Mouse (Mus musculus): Measurements from ENCODE around the gene Hyal3. TPM values are rescaled to one million over a fixed set of nuclear protein-coding genes. Genes with fewer than 3 reads are reported as not detected.

Hyal3 gene
- total RNA-seq, 2 experiments from 2014 or later = 2.0 to 2.1 TPM

- H3K4me3 ChIP-seq = no peak overlapping the region
- peak overlapping the region; percentile 36; the same call in 1 of the 2 replicates for H3K27ac ChIP-seq
- no peak for DNase-seq (ENCODE audit: low spot score in 2 of 2)
- TF ChIP-seq CTCF (conservative IDR thresholded peaks at IDR 0.05) = no peak
These were observed 27.1 kb downstream of the Hyal3 start for GRCm38 (mm10) chr9:107607653-107608245.

GRCm38 (mm10) chr9:107608741-107609432, 28.3 kb downstream of the Hyal3 start, which contains the start of gene Sema3b:
Gene Sema3b (minus strand): TSS chr9:107609229.
- no peak within 1 kb of the TSS for H3K27ac ChIP-seq
- no peak for TF ChIP-seq CTCF (conservative IDR thresholded peaks at IDR 0.05)
- no peak for DNase-seq (ENCODE audit: low spot score in 2 of 2)
- H3K4me3 ChIP-seq = no peak within 1 kb of the TSS

- no peak for TF ChIP-seq CTCF (conservative IDR thresholded peaks at IDR 0.05)
- no peak for DNase-seq (ENCODE audit: low spot score in 2 of 2)
- no peak overlapping the region for H3K4me3 ChIP-seq
- H3K27ac ChIP-seq = no peak overlapping the region
These were observed 28.8 kb downstream of the Hyal3 start for GRCm38 (mm10) chr9:107609433-107609830.

- TF ChIP-seq CTCF (conservative IDR thresholded peaks at IDR 0.05) = no peak
- H3K27ac ChIP-seq = peak overlapping the region; percentile 98
- DNase-seq (ENCODE audit: low spot score in 2 of 2) = no peak
- peak overlapping the region; percentile 64 for H3K4me3 ChIP-seq
These were observed 31.0 kb downstream of the Hyal3 start for GRCm38 (mm10) chr9:107611456-107612190.

GRCm38 (mm10) chr9:107612191-107612944, 31.8 kb downstream of the Hyal3 start:
- TF ChIP-seq CTCF (conservative IDR thresholded peaks at IDR 0.05) = peak; percentile 83
- peak; percentile 97 to 100 for DNase-seq (ENCODE audit: low spot score in 2 of 2)
- Histone ChIP-seq H3K27ac (peak overlapping the region; percentile 98), H3K4me3 (peak overlapping the region; percentile 64)

GRCm38 (mm10) chr9:107612945-107613569, 32.4 kb downstream of the Hyal3 start:
- peak; percentile 25 for TF ChIP-seq CTCF (conservative IDR thresholded peaks at IDR 0.05)
- Histone ChIP-seq H3K27ac (peak overlapping the region; percentile 98), H3K4me3 (peak overlapping the region; percentile 64)
- DNase-seq (ENCODE audit: low spot score in 2 of 2) = no peak

- Histone ChIP-seq H3K4me3 (no peak overlapping the region), H3K27ac (no peak overlapping the region; the same call in 1 of the 2 replicates)
- no peak for TF ChIP-seq CTCF (conservative IDR thresholded peaks at IDR 0.05)
- DNase-seq (ENCODE audit: low spot score in 2 of 2) = no peak
These were observed 34.4 kb downstream of the Hyal3 start for GRCm38 (mm10) chr9:107615035-107615434.

GRCm38 (mm10) chr9:107617461-107617860, 36.8 kb downstream of the Hyal3 start:
- peak overlapping the region; percentile 67; the same call in 1 of the 2 replicates for H3K27ac ChIP-seq

GRCm38 (mm10) chr9:107618098-107618497, 37.5 kb downstream of the Hyal3 start:
- Histone ChIP-seq H3K27ac (peak overlapping the region; percentile 67; the same call in 1 of the 2 replicates), H3K4me3 (no peak overlapping the region)
- DNase-seq (ENCODE audit: low spot score in 2 of 2) = no peak
- TF ChIP-seq CTCF (conservative IDR thresholded peaks at IDR 0.05) = no peak

More at GRCm38 (mm10) chr9:107617461-107617860, 36.8 kb downstream of the Hyal3 start:
- TF ChIP-seq CTCF (conservative IDR thresholded peaks at IDR 0.05) = peak; percentile 56
- no peak overlapping the region for H3K4me3 ChIP-seq
- no peak for DNase-seq (ENCODE audit: low spot score in 2 of 2)

- Histone ChIP-seq H3K4me3 (no peak overlapping the region), H3K27ac (peak overlapping the region; percentile 67; the same call in 1 of the 2 replicates)
- DNase-seq (ENCODE audit: low spot score in 2 of 2) = no peak
- TF ChIP-seq CTCF (conservative IDR thresholded peaks at IDR 0.05) = no peak
These were observed 38.3 kb downstream of the Hyal3 start for GRCm38 (mm10) chr9:107618778-107619545.

GRCm38 (mm10) chr9:107619546-107619879, 38.9 kb downstream of the Hyal3 start:
- Histone ChIP-seq H3K27ac (peak overlapping the region; percentile 67; the same call in 1 of the 2 replicates), H3K4me3 (no peak overlapping the region)
- DNase-seq (ENCODE audit: low spot score in 2 of 2) = no peak
- no peak for TF ChIP-seq CTCF (conservative IDR thresholded peaks at IDR 0.05)

All from layer of hippocampus, adult 2 months (tissue).